Mouse (Mus musculus) myocyte (in vitro differentiated cells): ENCODE measurements around the gene Sdccag8. TPM values are rescaled to one million over a fixed set of nuclear protein-coding genes. Genes with fewer than 3 reads are reported as not detected.

Experiments
- H3K27me3 ChIP-seq: one replicate; pipeline ENCODE4 v1.6.1; 2011; ENCODE audit not compliant: control insufficient read depth, insufficient read depth, insufficient read length
- H3K36me3 ChIP-seq: one replicate; pipeline ENCODE4 v1.6.1; 2011; ENCODE audit not compliant: control insufficient read depth, insufficient read depth
- H3K4me2 ChIP-seq: one replicate; pipeline ENCODE4 v1.6.1; 2011; ENCODE audit warnings: low read depth, control low read depth
- H3K4me3 ChIP-seq: one replicate; pipeline ENCODE4 v1.5.1; 2011; ENCODE audit warnings: mild to moderate bottlenecking, control low read depth, moderate library complexity
- H3K79me2 ChIP-seq: one replicate; pipeline ENCODE4 v1.6.1; 2011; ENCODE audit not compliant: control insufficient read depth, insufficient read depth
- H3ac ChIP-seq: one replicate; pipeline ENCODE4 v1.6.1; 2011; ENCODE audit not compliant: control insufficient read depth, insufficient read length
- CEBPB ChIP-seq: IDR thresholded peaks from 2 replicates; pipeline ENCODE4 v1.6.1; 2011; ENCODE audit warnings: mild to moderate bottlenecking, moderate library complexity; ENCODE audit not compliant: poor library complexity, insufficient read depth, severe bottlenecking
- E2F4 ChIP-seq: IDR thresholded peaks from one replicate; pipeline ENCODE4 v1.6.1; 2011; ENCODE audit warnings: mild to moderate bottlenecking, control low read depth, moderate library complexity; ENCODE audit not compliant: insufficient read depth
- MAX ChIP-seq: IDR thresholded peaks from one replicate; pipeline ENCODE4 v1.6.1; 2011; ENCODE audit warnings: low read depth, mild to moderate bottlenecking, control low read depth
- MYOD1 ChIP-seq, 3 experiments: IDR thresholded peaks; one replicate each; pipeline ENCODE4 v1.6.1; 2011; ENCODE audit warnings: control low read depth in 2 of 3, low read depth in 2 of 3, mild to moderate bottlenecking in 2 of 3, moderate library complexity in 1 of 3; ENCODE audit not compliant: insufficient read length in 2 of 3, control insufficient read depth in 1 of 3
- MYOG ChIP-seq, 3 experiments: IDR thresholded peaks; one replicate each; pipeline ENCODE4 v1.6.1; 2011; ENCODE audit warnings: control low read depth in 2 of 3, low read depth in 2 of 3, mild to moderate bottlenecking in 2 of 3; ENCODE audit not compliant: insufficient read length in 2 of 3, control insufficient read depth in 1 of 3, insufficient read depth in 1 of 3
- POLR2A ChIP-seq: IDR thresholded peaks from one replicate; pipeline ENCODE4 v1.6.1; 2011; ENCODE audit warnings: low read depth, mild to moderate bottlenecking, control low read depth, moderate library complexity; ENCODE audit not compliant: insufficient read length
- POLR2AphosphoS2 ChIP-seq: IDR thresholded peaks from one replicate; pipeline ENCODE4 v1.6.1; 2011; ENCODE audit warnings: low read depth, control low read depth; ENCODE audit not compliant: insufficient read length
- REST ChIP-seq: IDR thresholded peaks from one replicate; pipeline ENCODE4 v1.6.1; 2011; ENCODE audit warnings: mild to moderate bottlenecking, control low read depth, moderate library complexity; ENCODE audit not compliant: insufficient read depth, insufficient read length
- SRF ChIP-seq: IDR thresholded peaks from one replicate; pipeline ENCODE4 v1.6.1; 2011; ENCODE audit warnings: low read depth; ENCODE audit not compliant: control insufficient read depth, insufficient read length
- TCF12 ChIP-seq: IDR thresholded peaks from one replicate; pipeline ENCODE4 v1.6.1; 2011; ENCODE audit warnings: mild to moderate bottlenecking, control low read depth; ENCODE audit not compliant: poor library complexity, insufficient read depth, severe bottlenecking
- TCF3 ChIP-seq: IDR thresholded peaks from one replicate; pipeline ENCODE4 v1.6.1; 2011; ENCODE audit warnings: low read depth, control low read depth; ENCODE audit not compliant: insufficient read length
- USF1 ChIP-seq: IDR thresholded peaks from one replicate; pipeline ENCODE4 v1.6.1; 2011; ENCODE audit warnings: low read depth, mild to moderate bottlenecking, control low read depth, moderate library complexity
- polyA plus RNA-seq: library from polyadenylated mRNA; unstranded; fragments of >200 nt; fragmentation: generic; extraction: Trizol; gene quantifications from one replicate; pipeline ENCODE4 v1.2.1, GENCODE M21; 2012; ENCODE audit warnings: missing spikeins

The Sdccag8 gene
- polyA plus RNA-seq, 1 experiment, result 8.4 TPM

GRCm38 (mm10) chr1:176986990-176987740, 172.7 kb downstream of the Sdccag8 start:
- Histone ChIP-seq H3ac (no peak overlapping the region), H3K4me2 (no peak overlapping the region), H3K36me3 (peaks cover 3% of the 10 kb centered on the region), H3K79me2 (no peaks in the 10 kb centered on the region), H3K27me3 (no peaks in the 10 kb centered on the region), H3K4me3 (no peak overlapping the region)
- TF ChIP-seq POLR2AphosphoS2 (no peak), POLR2A (no peak), SRF (no peak)

GRCm38 (mm10) chr1:176991473-176991872, 177.0 kb downstream of the Sdccag8 start:
- TF ChIP-seq TCF3, result no peak
- no peak for TF ChIP-seq MYOG (IDR thresholded peaks at IDR 0.05; ENCODE audit: control insufficient read depth in 1 of 3, insufficient read depth in 1 of 3, insufficient read length in 2 of 3, low read depth in 2 of 3)
- no peak for TF ChIP-seq REST
- no peak for TF ChIP-seq TCF12
- no peak for TF ChIP-seq POLR2A
- TF ChIP-seq MAX, result no peak
- TF ChIP-seq POLR2AphosphoS2, result no peak
- TF ChIP-seq USF1, result no peak
- TF ChIP-seq E2F4, result no peak
- no peak for TF ChIP-seq CEBPB
- TF ChIP-seq MYOD1 (IDR thresholded peaks at IDR 0.05; ENCODE audit: control insufficient read depth in 1 of 3, insufficient read length in 2 of 3, low read depth in 2 of 3), result no peak
- TF ChIP-seq SRF, result no peak
- H3K4me2 ChIP-seq, result no peak overlapping the region
- no peak overlapping the region for H3ac ChIP-seq
- no peak overlapping the region for H3K4me3 ChIP-seq
- no peaks in the 10 kb centered on the region for H3K27me3 ChIP-seq
- H3K79me2 ChIP-seq, result no peaks in the 10 kb centered on the region
- H3K36me3 ChIP-seq, result peaks cover 3% of the 10 kb centered on the region

GRCm38 (mm10) chr1:176992517-176992916, 178.1 kb downstream of the Sdccag8 start:
- TF ChIP-seq TCF12 (no peak), E2F4 (no peak), POLR2A (no peak), TCF3 (no peak), MYOG (IDR thresholded peaks at IDR 0.05; ENCODE audit: control insufficient read depth in 1 of 3, insufficient read depth in 1 of 3, insufficient read length in 2 of 3, low read depth in 2 of 3) (no peak), POLR2AphosphoS2 (no peak), CEBPB (no peak)
- Histone ChIP-seq H3K27me3 (no peaks in the 10 kb centered on the region), H3K36me3 (peaks cover 3% of the 10 kb centered on the region), H3K79me2 (no peaks in the 10 kb centered on the region), H3K4me2 (no peak overlapping the region), H3ac (no peak overlapping the region), H3K4me3 (no peak overlapping the region)

DNA sequence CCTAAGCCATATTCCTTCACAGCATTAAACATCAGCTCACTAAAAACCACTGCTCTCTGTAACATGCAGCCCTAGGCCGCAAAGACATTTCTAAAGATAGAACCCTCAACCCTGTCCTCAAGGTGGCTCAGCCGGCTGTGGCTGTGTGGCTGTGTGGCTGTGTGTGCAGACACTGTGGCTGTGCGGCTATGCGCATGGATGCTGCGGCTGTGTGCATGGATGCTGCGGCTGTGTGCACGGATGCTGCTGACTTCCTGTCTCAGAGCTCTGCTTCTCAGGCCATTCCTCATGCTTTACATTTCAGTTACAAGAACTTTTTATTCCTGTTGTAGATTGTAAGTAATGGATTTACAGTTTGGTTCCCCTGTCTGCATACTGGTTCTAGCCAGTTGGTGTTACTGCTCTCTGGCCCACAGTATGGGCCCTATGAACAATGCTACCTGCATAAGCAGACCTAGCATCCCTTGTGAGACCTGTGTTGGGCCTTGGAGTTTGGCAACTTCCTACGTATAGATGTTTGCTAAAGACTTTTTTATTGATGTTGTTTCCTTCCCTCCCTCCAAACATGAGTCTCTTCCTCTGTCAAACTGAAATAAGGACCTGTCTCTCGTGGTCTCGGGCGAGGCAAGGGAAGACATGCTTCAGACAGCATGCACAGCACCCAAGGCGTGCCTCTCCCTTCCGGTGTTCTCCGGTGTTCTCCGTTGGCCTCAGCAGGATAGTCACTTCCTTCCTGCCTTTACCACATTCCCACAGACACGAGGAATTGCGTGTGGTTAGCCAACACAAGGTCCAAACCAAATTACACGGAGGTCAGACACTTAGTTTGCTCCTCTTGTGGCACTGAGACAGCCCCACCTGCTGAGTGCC, 178.9 kb downstream of the Sdccag8 start:
- no peak overlapping the region for H3K4me3 ChIP-seq
- H3ac ChIP-seq, result no peak overlapping the region
- H3K4me2 ChIP-seq, result no peak overlapping the region
- no peaks in the 10 kb centered on the region for H3K27me3 ChIP-seq
- H3K36me3 ChIP-seq, result peaks cover 3% of the 10 kb centered on the region
- TF ChIP-seq USF1 (no peak), TCF3 (no peak), TCF12 (no peak), MAX (no peak), MYOD1 (IDR thresholded peaks at IDR 0.05; ENCODE audit: control insufficient read depth in 1 of 3, insufficient read length in 2 of 3, low read depth in 2 of 3) (no peak), MYOG (IDR thresholded peaks at IDR 0.05; ENCODE audit: control insufficient read depth in 1 of 3, insufficient read depth in 1 of 3, insufficient read length in 2 of 3, low read depth in 2 of 3) (no peak)
- no peaks in the 10 kb centered on the region for H3K79me2 ChIP-seq

GRCm38 (mm10) chr1:176994087-176994486, 179.6 kb downstream of the Sdccag8 start:
- Histone ChIP-seq H3K79me2 (no peaks in the 10 kb centered on the region), H3K4me3 (no peak overlapping the region), H3K36me3 (peaks cover under 1% of the 10 kb centered on the region), H3K27me3 (no peaks in the 10 kb centered on the region), H3ac (no peak overlapping the region), H3K4me2 (no peak overlapping the region)
- TF ChIP-seq SRF, result no peak
- TF ChIP-seq E2F4, result no peak
- no peak for TF ChIP-seq REST
- no peak for TF ChIP-seq MYOG (IDR thresholded peaks at IDR 0.05; ENCODE audit: control insufficient read depth in 1 of 3, insufficient read depth in 1 of 3, insufficient read length in 2 of 3, low read depth in 2 of 3)
- no peak for TF ChIP-seq MAX
- no peak for TF ChIP-seq CEBPB
- TF ChIP-seq POLR2A, result no peak
- no peak for TF ChIP-seq MYOD1 (IDR thresholded peaks at IDR 0.05; ENCODE audit: control insufficient read depth in 1 of 3, insufficient read length in 2 of 3, low read depth in 2 of 3)
- TF ChIP-seq POLR2AphosphoS2, result no peak
- no peak for TF ChIP-seq USF1
- TF ChIP-seq TCF3, result no peak
- TF ChIP-seq TCF12, result no peak
